Mouse (Mus musculus) MEL (cell line): ENCODE measurements around the gene Unc80. TPM values are rescaled to one million over a fixed set of nuclear protein-coding genes. Genes with fewer than 3 reads are reported as not detected.

Experiments used
- DNase-seq: peaks from one replicate; pipeline ENCODE4 v3.0.0; 2011; ENCODE audit warnings: low read depth, low spot score
- H3K27ac ChIP-seq: 2 replicates; pipeline ENCODE4 v1.5.1; 2012; ENCODE audit warnings: low read depth, mild to moderate bottlenecking, control low read depth, low read length, moderate library complexity; ENCODE audit not compliant: control insufficient read depth
- H3K27me3 ChIP-seq, 2 experiments: fragments of 150-350 bp in 1 of 2; sonication (generic) in 1 of 2; 2 replicates each; pipeline ENCODE4 v1.6.1; 2012; ENCODE audit warnings: low read length in 2 of 2, mild to moderate bottlenecking in 2 of 2, improper control_type of control experiment in 1 of 2, moderate library complexity in 1 of 2; ENCODE audit not compliant: insufficient read depth in 2 of 2, control insufficient read depth in 1 of 2
- H3K36me3 ChIP-seq, 2 experiments: 2 replicates each; pipeline ENCODE4 v1.6.1; 2012 to 2014; ENCODE audit warnings: low read length in 2 of 2, improper control_type of control experiment in 1 of 2, inconsistent platforms in 1 of 2, mild to moderate bottlenecking in 1 of 2; ENCODE audit not compliant: insufficient read depth in 2 of 2, control insufficient read depth in 1 of 2
- H3K4me1 ChIP-seq, 2 experiments: fragments of 150-350 bp in 1 of 2; sonication (generic) in 1 of 2; 2 replicates each; pipeline ENCODE4 v1.6.1; 2012; ENCODE audit warnings: low read length in 2 of 2, improper control_type of control experiment in 1 of 2, mild to moderate bottlenecking in 1 of 2; ENCODE audit not compliant: insufficient read depth in 2 of 2, control insufficient read depth in 1 of 2
- H3K4me3 ChIP-seq, 2 experiments: fragments of 150-350 bp in 1 of 2; sonication (generic) in 1 of 2; 2 replicates each; pipeline ENCODE4 v1.5.1; 2012; ENCODE audit warnings: low read depth in 2 of 2, low read length in 2 of 2, mild to moderate bottlenecking in 2 of 2, moderate library complexity in 2 of 2, control low read depth in 1 of 2, improper control_type of control experiment in 1 of 2; ENCODE audit not compliant: control insufficient read depth in 1 of 2, insufficient read depth in 1 of 2
- H3K79me2 ChIP-seq: 2 replicates; pipeline ENCODE4 v1.6.1; 2012; ENCODE audit warnings: mild to moderate bottlenecking, low read length, moderate library complexity; ENCODE audit not compliant: control insufficient read depth, poor library complexity, insufficient read depth
- H3K9ac ChIP-seq: 2 replicates; pipeline ENCODE4 v1.6.1; 2012; ENCODE audit warnings: low read depth, mild to moderate bottlenecking, control low read depth, low read length, moderate library complexity; ENCODE audit not compliant: control insufficient read depth, poor library complexity, severe bottlenecking
- H3K9me3 ChIP-seq: fragments of 150-350 bp; sonication (generic); replicated peaks from 2 replicates; pipeline ENCODE4 v1.6.1; 2012; ENCODE audit warnings: mild to moderate bottlenecking, low read length, improper control_type of control experiment, moderate library complexity; ENCODE audit not compliant: insufficient read depth
- BHLHE40 ChIP-seq: IDR thresholded peaks from 2 replicates; pipeline ENCODE4 v1.6.1; 2012; ENCODE audit warnings: low read depth, mild to moderate bottlenecking, inconsistent platforms, low read length, improper control_type of control experiment, borderline replicate concordance
- CTCF ChIP-seq, 3 experiments: IDR thresholded peaks in 2 of 3; conservative IDR thresholded peaks in 1 of 3; 2 replicates each; pipeline ENCODE4 v1.5.1; 2011 to 2012; ENCODE audit warnings: low read length in 3 of 3, low read depth in 2 of 3, mild to moderate bottlenecking in 2 of 3, improper control_type of control experiment in 1 of 3, inconsistent platforms in 1 of 3, mixed read lengths in 1 of 3, moderate library complexity in 1 of 3; ENCODE audit not compliant: control insufficient read depth in 1 of 3, insufficient read depth in 1 of 3, poor library complexity in 1 of 3, severe bottlenecking in 1 of 3
- E2F4 ChIP-seq: IDR thresholded peaks from 2 replicates; pipeline ENCODE4 v1.6.1; 2011; ENCODE audit warnings: low read depth, low read length, improper control_type of control experiment, borderline replicate concordance
- ELF1 ChIP-seq: IDR thresholded peaks from 2 replicates; pipeline ENCODE4 v1.6.1; 2014; ENCODE audit warnings: low read depth, mild to moderate bottlenecking, inconsistent platforms, low read length, improper control_type of control experiment, moderate library complexity
- GABPA ChIP-seq: IDR thresholded peaks from 2 replicates; pipeline ENCODE4 v1.6.1; 2012; ENCODE audit warnings: low read depth, mild to moderate bottlenecking, inconsistent platforms, low read length, improper control_type of control experiment, moderate library complexity
- GATA1 ChIP-seq: IDR thresholded peaks from 2 replicates; pipeline ENCODE4 v1.6.1; 2011; ENCODE audit warnings: low read depth, low read length, improper control_type of control experiment
- JUND ChIP-seq: IDR thresholded peaks from 2 replicates; pipeline ENCODE4 v1.6.1; 2011; ENCODE audit warnings: low read depth, mild to moderate bottlenecking, improper control_type of control experiment, low read length
- KAT2A ChIP-seq: conservative IDR thresholded peaks from 2 replicates; pipeline ENCODE4 v1.6.1; 2012; ENCODE audit warnings: low read depth, low read length, improper control_type of control experiment, inconsistent platforms
- MAFK ChIP-seq: IDR thresholded peaks from 2 replicates; pipeline ENCODE4 v1.6.1; 2011; ENCODE audit warnings: low read depth, mild to moderate bottlenecking, low read length, improper control_type of control experiment, borderline replicate concordance
- MAX ChIP-seq: IDR thresholded peaks from 2 replicates; pipeline ENCODE4 v1.6.1; 2011; ENCODE audit warnings: low read length, improper control_type of control experiment
- MAZ ChIP-seq: IDR thresholded peaks from 2 replicates; pipeline ENCODE4 v1.6.1; 2012; ENCODE audit warnings: low read depth, mild to moderate bottlenecking, inconsistent platforms, low read length, improper control_type of control experiment
- MYB ChIP-seq: IDR thresholded peaks from 2 replicates; pipeline ENCODE4 v1.6.1; 2011; ENCODE audit warnings: mild to moderate bottlenecking, low read depth, low read length, improper control_type of control experiment
- MYC ChIP-seq: IDR thresholded peaks from 2 replicates; pipeline ENCODE4 v1.6.1; 2011; ENCODE audit warnings: low read depth, mild to moderate bottlenecking, low read length, improper control_type of control experiment, moderate library complexity
- POLR2AphosphoS5 ChIP-seq: IDR thresholded peaks from 2 replicates; pipeline ENCODE4 v1.6.1; 2012; ENCODE audit warnings: low read depth, borderline replicate concordance, mild to moderate bottlenecking, inconsistent platforms, low read length, moderate library complexity, mixed read lengths
- RAD21 ChIP-seq: IDR thresholded peaks from 2 replicates; pipeline ENCODE4 v1.6.1; 2011; ENCODE audit warnings: mild to moderate bottlenecking, low read depth, low read length, improper control_type of control experiment
- TBP ChIP-seq: IDR thresholded peaks from 2 replicates; pipeline ENCODE4 v1.8.0; 2011; ENCODE audit warnings: low read depth, low read length, improper control_type of control experiment
- UBTF ChIP-seq: IDR thresholded peaks from 2 replicates; pipeline ENCODE4 v1.6.1; 2012; ENCODE audit warnings: low read depth, mild to moderate bottlenecking, inconsistent platforms, low read length, improper control_type of control experiment, moderate library complexity, borderline replicate concordance; ENCODE audit not compliant: insufficient read depth
- USF2 ChIP-seq, 2 experiments: IDR thresholded peaks; 2 replicates each; pipeline ENCODE4 v1.6.1; 2011 to 2012; ENCODE audit warnings: improper control_type of control experiment in 2 of 2, low read length in 2 of 2, borderline replicate concordance in 1 of 2, inconsistent platforms in 1 of 2, low read depth in 1 of 2, mild to moderate bottlenecking in 1 of 2; ENCODE audit not compliant: insufficient read depth in 1 of 2
- ZKSCAN1 ChIP-seq: IDR thresholded peaks from 2 replicates; pipeline ENCODE4 v1.6.1; 2012; ENCODE audit warnings: low read depth, mild to moderate bottlenecking, inconsistent platforms, low read length, improper control_type of control experiment, moderate library complexity
- ZMIZ1 ChIP-seq: IDR thresholded peaks from 2 replicates; pipeline ENCODE4 v1.6.1; 2012; ENCODE audit warnings: low read depth, mild to moderate bottlenecking, inconsistent platforms, low read length, improper control_type of control experiment, moderate library complexity
- ZNF384 ChIP-seq: IDR thresholded peaks from 2 replicates; pipeline ENCODE4 v1.6.1; 2012; ENCODE audit warnings: low read depth, mild to moderate bottlenecking, inconsistent platforms, low read length, improper control_type of control experiment
- polyA plus RNA-seq, 2 experiments: library from polyadenylated mRNA; stranded (reverse) in 1 of 2; unstranded in 1 of 2; fragments of >175 nt in 1 of 2; fragments of >200 nt in 1 of 2; gene quantifications; 2 replicates each; pipeline versions ENCODE4 v1.2.1 to v1.2.4; 2012; ENCODE audit warnings: low replicate concordance in 2 of 2, low read depth in 1 of 2; ENCODE audit not compliant: insufficient read length in 2 of 2, insufficient read depth in 1 of 2, missing spikeins in 1 of 2
- total RNA-seq: library from RNA; depleted of rRNA; stranded (reverse); fragments of 300-350 nt; gene quantifications from 2 replicates; pipeline ENCODE4 v1.2.3, GENCODE M21; 2012

Gene Unc80
- total and polyA plus RNA-seq, 3 experiments = not detected

- Histone ChIP-seq H3K27me3 (no peaks in the 10 kb centered on the region), H3K79me2 (no peaks in the 10 kb centered on the region), H3K9me3 (no peaks in the 10 kb centered on the region), H3K4me3 (no peak overlapping the region), H3K9ac (no peak overlapping the region), H3K27ac (no peak overlapping the region), H3K4me1 (no peaks in the 10 kb centered on the region), H3K36me3 (no peaks in the 10 kb centered on the region)
- TF ChIP-seq ZNF384 = no peak
- no peak for TF ChIP-seq MAFK
- TF ChIP-seq MYC = no peak
- no peak for TF ChIP-seq MAZ
- no peak for TF ChIP-seq BHLHE40
- no peak for TF ChIP-seq UBTF
- no peak for TF ChIP-seq MYB
- DNase-seq = no peak
These were observed 149.0 kb downstream of the Unc80 start for GRCm38 (mm10) chr1:66617188-66617587.

- Histone ChIP-seq H3K79me2 (no peaks in the 10 kb centered on the region), H3K4me3 (no peak overlapping the region), H3K9ac (no peak overlapping the region), H3K4me1 (no peaks in the 10 kb centered on the region), H3K27ac (no peak overlapping the region), H3K27me3 (no peaks in the 10 kb centered on the region), H3K9me3 (no peaks in the 10 kb centered on the region), H3K36me3 (no peaks in the 10 kb centered on the region)
- no peak for DNase-seq
- TF ChIP-seq JUND (no peak), MYC (no peak), CTCF (IDR thresholded peaks at IDR 0.05 in 2 of 3, conservative IDR thresholded peaks at IDR 0.05 in 1 of 3; ENCODE audit: control insufficient read depth in 1 of 3, insufficient read depth in 1 of 3, low read depth in 2 of 3, low read length in 3 of 3, poor library complexity in 1 of 3, severe bottlenecking in 1 of 3) (no peak), MAZ (no peak), ZKSCAN1 (no peak), GABPA (no peak), RAD21 (no peak), TBP (no peak)
These were observed 170.0 kb downstream of the Unc80 start for GRCm38 (mm10) chr1:66638177-66638576.

- H3K27me3 ChIP-seq = no peaks in the 10 kb centered on the region
- H3K4me1 ChIP-seq = no peaks in the 10 kb centered on the region
- no peak overlapping the region for H3K9ac ChIP-seq
- H3K4me3 ChIP-seq = no peak overlapping the region
- no peak for TF ChIP-seq KAT2A
- no peak for TF ChIP-seq ELF1
- no peak for TF ChIP-seq GATA1
- no peak for TF ChIP-seq UBTF
- TF ChIP-seq MAX = no peak
- TF ChIP-seq USF2 (IDR thresholded peaks at IDR 0.05; ENCODE audit: borderline replicate concordance in 1 of 2, insufficient read depth in 1 of 2, low read depth in 1 of 2, low read length in 2 of 2) = no peak
- no peak for TF ChIP-seq E2F4
- no peak for TF ChIP-seq RAD21
- TF ChIP-seq POLR2AphosphoS5 = no peak
- no peak for TF ChIP-seq ZMIZ1
- no peak for TF ChIP-seq TBP
- TF ChIP-seq MYB = no peak
- TF ChIP-seq, all 39 proteins: peak for 0
- Histone ChIP-seq H3K36me3 (no peaks in the 10 kb centered on the region), H3K79me2 (no peaks in the 10 kb centered on the region), H3K9me3 (no peaks in the 10 kb centered on the region), H3K27ac (no peak overlapping the region)
- no peak for DNase-seq
These were observed 178.7 kb downstream of the Unc80 start for GRCm38 (mm10) chr1:66646894-66647293.
